Mouse (Mus musculus) kidney, adult 8-10 months (tissue): Measurements from ENCODE around the gene Rft1.
A peak's percentile ranks its signal among the peaks of the same experiment; 100 is the strongest.

Experiments used
- DNase-seq, 2 experiments: peaks; one replicate each; pipeline ENCODE4 v3.0.0; 2022

The Rft1 gene

DNA sequence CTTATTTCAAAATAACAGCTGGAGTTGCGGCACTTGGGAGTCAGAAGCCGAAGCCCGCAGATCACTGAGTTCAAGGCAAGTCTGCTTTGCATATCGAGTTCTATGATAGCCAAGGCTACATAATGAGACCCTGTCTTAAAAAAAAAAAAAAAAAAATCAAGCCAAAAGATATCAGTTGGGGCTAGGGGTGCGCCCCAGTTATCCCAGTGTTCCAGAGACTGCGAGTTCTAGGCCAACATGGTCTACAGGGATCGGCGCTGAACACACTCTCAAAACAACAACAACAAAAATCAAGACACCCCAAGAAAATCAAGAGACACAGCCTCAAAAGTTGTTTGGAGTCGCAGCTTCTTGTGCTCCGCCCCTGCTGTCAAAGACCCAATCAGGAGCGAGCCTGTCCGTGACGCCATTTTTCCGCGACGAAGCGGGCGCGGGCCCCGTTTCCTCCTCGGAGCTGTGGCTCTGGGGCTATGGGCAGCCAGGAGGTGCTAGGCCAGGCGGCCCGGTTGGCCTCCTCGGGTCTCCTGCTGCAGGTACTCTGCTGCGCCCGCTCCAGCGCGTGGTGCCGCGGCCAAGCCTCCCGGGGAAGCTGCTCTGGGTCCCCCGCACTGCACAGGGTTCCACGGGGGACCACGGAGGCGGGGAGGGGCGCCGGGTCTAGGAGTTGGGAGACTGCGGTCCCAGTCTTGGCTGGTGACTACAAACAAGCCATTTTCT, at the start of gene Rft1:
Gene Rft1 (plus strand): TSS at position 418 of the 717 bp plus-strand sequence.
- peak; percentile 95 to 98 for DNase-seq

DNA sequence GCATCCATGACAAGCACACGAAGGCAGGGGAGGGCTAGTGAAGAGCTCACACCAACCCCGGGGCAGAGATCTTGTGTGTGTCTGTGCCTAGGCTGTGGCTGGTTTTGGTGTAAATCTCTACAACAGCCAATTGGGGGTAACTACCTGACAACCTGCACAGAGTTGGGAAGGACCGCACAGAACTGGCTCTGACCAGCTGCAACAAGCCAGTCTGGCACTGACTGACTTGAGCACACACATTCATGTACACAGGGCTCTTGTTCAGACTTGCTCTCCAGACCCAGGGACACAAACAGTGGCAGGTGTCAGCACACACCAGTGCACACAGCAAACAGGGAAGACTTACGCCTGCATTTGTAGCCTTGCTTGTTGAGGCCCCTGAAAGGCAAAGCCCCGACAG, 47.3 kb upstream of the Rft1 start:
- DNase-seq: no peak

DNA sequence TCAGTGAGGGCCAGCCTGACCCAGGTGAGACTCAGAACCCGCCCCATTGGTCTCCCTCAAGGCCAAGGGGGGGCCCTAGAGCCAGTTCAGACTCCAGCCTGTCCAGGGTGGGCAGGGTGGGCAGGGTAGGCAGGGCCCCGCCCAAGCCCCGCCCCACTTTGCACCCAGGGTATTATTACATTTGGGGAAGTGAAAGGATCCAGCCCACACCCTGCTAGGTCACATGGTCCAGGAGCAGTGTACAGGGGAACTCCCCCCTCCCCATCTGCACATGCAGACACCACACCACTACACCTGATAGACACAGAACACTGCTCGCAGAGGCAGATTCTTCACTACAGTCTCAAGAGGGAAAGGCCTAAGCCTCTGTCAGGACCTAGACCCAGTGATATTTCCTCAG, 46.5 kb upstream of the Rft1 start:
- no peak for DNase-seq

DNA sequence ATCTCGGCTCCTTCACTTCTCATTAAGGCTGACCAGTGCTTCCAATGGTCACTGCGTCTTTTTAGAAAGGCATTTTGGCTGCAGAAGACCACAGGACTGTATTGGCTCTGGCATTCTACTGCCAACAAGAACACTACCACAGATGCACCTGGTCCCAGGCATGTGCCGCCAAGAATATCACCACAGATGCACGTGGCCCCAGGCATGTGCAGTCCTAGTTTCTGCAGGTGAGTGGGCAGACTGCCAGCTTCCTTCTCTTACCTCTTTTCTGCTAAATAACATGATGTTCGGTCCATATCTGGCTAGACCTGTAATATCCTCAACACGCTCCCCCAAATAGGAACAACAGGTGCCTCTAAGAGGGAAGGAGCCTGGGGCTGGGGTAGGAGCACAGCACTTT, 46.0 kb upstream of the Rft1 start:
- DNase-seq: no peak

DNA sequence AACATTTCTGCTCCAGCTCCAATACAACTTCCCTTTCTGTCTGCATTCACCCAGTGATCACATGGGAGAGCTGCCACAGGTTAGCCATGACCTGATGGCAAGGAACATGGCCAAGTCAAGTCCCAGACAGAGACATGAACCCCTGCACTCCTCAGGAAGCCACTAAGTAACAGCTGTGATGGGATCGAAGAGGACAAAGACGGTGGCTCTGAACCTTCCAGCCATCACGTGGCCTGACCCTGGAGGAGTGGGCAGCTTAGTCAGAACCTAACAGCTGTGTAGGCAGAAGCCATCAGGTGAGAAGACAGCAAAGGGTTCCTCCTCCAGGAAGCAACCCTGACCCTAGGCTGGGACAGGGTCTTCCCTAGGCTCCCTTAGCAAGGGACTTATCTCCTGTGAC, 44.7 kb upstream of the Rft1 start:
- no peak for DNase-seq

DNA sequence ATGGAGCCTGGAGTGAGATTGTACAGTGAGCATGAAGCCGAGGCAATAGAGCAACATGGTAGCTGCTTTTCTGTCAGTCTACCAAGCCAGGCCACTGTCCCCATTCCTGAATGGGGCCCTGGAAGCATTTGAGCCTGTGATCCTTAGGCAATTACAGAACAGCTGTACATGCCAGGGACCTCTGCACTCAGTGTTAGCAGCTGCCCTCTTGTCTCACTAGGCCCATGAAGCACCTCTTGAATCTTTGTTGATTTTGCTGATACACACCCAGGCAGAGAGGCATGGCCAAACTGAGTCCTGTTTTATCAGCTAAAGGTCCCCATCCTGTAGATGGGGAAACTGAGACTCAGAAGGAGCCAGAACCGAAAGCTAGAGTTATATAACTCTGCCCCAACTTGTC, 43.9 kb upstream of the Rft1 start:
- no peak for DNase-seq

DNA sequence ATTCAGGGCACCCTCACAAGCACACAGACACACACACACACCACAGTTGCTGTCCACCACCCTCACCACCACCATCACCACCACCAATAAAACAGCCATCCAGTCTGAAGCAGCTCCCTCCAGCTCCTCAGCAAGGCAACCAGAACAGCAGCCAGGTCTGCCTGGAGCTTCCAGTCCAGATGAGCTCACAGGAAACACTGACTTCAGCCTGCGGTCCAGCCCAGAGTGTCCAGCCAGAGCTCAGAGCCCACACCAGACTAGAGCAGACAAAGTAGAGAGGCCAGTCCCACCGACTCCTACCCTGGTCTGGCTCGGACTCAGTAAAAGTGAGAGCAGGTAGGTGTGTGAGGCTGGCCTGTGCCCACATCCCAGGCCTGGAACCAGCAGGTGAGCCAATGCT, 43.2 kb upstream of the Rft1 start:
- DNase-seq: no peak

DNA sequence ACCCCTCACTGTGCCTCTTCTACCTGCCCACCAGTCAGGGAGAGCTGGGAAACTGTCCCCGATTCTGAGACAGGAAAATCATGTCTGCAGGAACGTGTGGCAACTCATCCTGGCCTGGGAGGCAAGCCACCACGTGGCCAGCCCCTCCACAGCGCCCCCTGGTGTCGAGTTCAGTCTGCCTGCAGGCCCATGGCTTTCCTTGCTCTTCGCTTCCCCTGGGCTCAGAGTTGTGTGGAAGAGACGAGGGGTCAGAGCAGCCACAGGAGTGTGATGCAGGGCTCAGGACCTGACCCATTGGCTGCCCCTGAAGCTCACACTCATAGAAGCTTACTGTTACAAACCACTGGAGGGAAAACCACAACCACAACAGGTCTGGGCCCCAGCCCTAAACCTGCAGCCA, 41.6 kb upstream of the Rft1 start:
- peak in 1 of 2 experiments; percentile 72 for DNase-seq

DNA sequence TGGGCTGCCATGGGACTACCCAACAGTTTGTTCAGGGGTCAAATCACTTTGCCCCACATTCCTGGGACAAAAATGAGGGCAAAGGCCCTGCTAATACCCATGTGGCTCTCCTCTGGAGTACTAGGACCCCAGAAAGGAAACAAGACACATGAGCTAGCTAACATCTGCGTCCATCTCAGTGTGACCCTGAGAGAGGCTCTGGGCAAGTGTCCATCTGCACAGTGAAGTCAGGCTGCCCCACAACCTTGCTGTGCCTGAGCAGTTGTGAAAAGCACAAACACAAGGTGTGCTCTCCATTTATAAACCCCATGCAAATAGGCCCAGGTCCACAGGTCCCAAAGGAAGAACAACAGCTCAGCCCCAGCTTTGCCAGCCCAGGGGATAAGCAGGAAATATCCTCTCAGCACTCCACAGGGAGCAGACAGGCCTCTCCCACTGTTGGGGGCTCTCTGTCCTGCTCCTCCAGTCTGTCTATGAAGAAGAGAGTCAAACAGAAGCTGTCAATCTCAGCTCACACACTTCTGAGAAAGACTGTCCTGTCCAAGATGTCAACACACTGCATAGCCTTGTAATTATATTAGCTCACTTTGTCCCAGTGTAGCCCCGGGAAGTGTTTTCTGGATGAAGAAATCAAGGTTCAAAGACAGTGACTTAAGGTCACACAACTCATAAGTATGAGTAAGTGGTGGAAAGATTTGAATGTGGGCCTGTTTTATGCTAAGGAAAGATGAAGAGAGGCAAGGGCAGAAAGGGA, 41.0 kb upstream of the Rft1 start:
- no peak for DNase-seq

DNA sequence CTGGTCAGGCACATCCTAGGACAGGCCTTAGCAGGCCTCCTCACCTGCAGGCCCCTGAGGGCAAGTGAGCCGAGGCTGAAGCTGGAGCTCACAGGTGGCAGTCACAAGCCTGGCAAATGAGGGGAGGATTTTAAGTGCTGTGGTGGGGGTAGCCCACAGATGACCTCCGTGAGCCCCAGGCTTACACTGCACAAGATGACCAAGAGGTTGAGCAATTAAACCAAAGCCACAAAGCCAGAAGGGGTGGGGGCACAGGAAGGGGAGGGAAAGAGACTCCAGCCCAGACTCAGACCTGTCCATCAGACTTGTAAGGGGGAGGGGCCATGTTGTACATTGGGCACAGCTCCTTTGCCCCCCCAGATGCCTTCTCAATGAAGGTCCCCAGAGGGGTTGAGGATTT, 37.4 kb upstream of the Rft1 start:
- DNase-seq: no peak

DNA sequence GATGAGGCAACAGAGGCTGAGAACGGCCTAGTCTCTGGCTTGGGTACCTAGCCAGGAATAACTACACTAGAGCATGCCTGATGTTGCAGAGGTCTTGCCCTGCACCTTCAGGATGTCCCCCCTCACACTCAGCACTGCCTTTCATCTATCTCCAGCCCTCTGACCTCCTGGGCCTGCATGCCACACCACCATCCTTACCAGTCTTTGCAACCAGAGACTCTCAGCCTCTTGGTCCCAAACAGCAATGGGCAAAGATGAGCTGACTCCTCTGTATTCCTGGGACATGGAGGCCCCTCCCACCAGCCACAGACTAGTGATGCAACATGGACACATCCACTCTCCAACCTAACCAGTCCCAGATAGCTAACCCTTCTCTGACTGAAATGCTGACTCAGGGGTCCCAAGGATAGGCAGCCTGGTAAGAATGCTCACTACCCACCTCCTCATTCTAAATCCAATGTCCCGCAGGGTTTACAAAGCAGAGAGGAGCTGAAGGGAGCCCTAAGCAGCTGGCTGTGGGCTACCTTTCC, 35.3 kb upstream of the Rft1 start:
- no peak for DNase-seq

DNA sequence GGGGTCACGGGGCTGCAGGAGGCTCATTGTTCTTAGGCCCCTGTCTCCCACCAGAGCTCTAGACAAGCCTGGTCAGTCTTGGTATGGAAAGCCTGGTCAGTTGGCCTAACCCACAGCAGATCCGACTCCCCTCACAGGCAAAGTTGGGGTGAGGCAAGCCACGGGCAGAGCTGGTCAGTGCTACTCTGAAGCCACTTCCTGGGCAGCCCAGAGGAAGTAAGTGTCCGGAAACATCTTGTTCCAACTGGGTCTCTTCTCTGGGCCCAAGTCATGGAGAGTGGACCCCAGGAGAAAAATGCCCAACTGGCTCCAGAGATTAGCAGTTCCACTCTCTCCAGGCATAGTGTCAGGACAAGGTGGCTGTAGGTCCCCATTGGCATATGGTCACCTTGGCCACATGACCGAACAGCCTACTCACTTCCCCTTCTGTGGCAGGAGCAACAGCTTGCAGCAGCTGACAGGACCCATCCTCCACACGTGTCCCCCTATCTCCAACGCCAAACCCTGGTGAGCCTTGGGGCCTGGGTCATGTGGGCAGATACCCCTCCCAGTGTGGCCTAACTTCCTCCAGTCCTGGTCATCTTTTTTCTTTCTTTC, 34.1 kb upstream of the Rft1 start:
- DNase-seq: no peak

DNA sequence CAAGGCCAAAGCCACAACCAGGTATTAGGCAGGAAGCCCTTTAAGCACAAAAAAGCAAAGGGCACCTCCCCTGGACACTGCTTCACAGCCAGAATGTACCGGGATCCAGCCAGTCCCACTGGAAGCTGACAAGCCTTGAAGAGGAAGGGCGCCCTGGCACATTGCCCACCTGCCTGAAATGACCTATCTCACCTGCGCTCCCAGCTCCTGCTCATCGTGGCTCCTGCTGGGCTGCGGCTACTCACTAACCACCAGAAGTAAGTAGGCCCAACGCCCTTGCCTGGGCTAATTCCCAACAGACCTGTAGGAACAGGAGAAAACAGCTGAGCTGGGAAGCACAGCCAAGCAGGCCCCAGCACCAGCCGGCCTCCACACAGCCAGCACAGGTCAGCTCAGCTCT, 32.0 kb upstream of the Rft1 start:
- peak; percentile 80 to 84 for DNase-seq

DNA sequence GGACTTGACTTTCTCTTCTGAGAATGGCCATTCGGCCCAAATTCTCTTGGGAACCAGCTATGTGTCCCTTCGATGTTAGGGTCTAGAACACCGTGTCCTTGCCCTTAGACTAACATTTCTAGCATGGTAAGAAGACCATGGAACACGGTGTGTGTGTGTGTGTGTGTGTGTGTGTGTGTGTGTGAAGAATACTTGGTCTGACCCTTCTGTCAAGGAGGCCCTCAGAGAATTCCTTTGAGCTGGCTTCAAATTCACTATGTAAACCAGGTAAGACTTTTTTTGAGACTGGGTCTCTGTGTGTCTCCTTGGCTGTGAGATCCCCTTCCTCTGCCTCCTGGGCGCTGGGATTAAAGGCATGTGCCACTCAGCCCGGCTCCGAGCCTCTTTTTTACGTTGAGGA, 31.6 kb upstream of the Rft1 start:
- no peak for DNase-seq

DNA sequence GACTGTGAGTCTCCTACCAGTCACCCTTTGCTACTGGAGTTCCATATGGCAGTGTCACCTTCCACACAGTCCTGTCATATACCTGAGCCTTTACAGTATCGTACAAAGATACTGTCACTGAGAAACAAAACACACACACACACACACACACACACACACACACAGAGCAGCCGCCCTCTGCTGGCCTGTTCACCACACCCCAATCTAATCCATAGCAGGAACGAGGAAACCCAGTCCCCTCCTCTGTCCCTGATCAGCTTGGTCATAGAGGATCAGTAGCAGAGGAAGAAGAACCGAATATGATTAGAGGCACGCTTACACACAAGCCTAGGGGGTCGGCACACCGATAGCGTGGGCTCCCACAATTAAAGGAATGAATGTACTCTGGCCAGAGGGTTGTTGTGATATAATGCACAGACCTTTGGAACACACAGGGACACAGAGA, 29.9 kb upstream of the Rft1 start:
- DNase-seq: no peak

DNA sequence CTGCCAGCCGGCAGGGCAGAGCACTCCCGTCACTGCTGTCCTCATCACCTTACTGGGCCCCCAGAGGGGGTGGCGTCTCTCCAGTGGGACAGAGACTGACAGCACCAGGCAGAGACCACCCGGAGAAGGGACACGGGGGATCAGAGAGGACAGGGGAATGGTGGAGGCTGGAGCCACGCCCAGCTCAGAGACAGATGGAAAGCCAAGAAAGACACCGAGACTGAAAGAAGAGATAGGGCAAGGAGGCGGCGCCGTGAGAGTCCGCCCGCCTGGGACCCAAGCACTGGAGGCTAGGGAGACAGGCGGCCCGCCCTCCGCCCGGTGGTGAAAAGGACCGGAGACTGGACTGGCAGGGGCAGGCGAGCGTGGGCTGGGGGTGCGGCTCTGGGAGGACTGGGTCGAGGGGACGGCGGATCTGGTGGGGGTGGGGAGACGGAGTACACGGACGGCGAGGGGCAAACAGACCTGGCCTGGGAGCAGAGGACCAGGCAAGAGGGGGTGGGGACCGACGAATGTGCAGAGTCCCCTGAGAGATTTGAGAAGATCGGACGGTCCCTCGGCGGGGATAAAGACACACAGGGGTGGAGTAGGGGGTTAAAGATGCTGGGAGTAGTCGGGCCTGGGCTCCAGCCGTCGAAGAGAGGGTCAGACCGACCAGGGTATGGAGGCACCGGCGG, 28.9 kb upstream of the Rft1 start:
- DNase-seq: peak in 1 of 2 experiments; percentile 54

DNA sequence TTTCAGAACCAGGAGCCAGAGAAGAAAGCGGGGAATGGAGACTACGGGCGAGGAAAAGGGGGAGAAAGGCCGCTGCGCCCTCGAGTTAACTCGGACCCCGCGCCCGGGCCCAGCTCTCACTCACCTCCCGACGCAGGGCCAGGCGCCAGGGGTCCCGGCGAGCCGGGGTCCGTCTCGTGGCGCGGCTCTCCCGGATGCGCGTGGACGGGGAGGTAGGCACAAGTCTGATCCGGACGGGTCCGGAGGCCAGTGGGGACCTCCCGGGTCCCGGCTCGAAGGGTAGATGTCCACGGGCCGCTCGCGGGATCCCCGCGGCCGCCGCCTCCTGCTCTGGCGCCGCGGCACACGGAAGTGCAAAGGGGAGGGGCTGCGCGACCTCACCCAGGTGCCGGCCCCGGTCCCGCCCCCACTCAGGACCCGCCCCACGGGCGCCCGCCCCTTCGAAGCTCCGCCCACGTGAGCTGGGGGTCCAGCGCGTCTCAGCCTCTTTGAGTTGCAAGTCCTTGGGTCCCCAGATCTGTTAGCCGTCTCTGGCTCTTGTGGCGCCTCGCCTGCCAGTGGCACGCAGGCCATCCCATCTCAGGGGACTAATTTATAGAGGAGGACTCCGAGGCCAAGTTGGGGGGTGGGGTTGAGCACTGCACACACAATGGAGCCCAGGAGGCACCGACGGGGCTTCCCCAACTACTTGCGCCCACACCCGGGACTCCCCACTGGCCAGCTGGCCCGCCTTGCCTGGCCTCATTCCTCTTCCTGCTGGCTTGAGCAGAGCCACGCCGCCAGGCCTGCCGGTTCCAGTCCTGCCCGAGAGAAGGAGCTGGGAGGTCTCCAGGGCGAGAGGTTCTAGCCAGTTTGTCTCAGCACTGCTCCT, 28.1 kb upstream of the Rft1 start, which contains the start of gene Prkcd:
Gene Prkcd (minus strand): TSS at position 355 of the 871 bp plus-strand sequence.
- peak; percentile 80 to 87 for DNase-seq

DNA sequence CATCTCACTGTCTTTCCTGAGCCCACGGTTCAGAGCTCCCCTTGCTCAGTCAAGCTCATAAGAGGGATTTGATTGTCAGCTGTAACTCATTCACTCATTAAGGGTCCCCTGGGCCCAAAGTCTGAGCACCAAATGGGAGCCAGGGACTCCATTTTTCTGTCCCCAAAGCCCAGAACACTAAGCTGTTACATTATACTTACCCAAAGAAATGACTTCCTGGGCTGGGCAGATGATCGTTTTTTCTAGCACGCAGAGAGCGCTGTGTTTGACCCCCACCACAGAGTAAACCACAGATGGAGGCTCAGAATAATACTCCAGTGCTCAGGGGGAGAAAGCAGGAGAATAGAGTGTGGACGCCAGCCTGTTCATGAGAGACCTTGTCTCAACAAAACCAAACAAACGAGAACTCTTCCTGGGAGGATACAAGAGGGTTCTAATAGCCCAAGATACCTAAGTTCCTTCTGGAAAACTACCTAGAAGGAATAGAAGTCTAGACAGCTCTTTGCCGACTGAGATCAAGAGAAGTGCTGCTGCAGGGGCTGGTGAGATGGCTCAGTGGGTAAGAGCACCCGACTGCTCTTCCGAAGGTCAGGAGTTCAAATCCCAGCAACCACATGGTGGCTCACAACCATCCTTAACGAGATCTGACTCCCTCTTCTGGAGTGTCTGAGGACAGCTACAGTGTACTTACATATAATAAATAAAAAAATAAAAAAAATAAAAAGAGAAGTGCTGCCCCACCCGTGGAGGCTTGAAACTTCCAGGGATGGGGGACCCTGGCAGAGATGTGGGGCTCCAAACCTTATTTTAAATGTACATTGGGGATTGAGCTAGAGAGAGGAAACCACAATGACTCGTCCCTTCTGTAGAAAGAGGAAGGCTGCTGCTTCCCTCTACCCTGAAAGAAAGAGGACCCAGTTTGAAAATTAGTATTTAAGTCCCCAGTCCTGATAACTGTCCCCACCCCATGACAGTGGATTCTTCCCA, 27.1 kb upstream of the Rft1 start:
- DNase-seq: no peak

DNA sequence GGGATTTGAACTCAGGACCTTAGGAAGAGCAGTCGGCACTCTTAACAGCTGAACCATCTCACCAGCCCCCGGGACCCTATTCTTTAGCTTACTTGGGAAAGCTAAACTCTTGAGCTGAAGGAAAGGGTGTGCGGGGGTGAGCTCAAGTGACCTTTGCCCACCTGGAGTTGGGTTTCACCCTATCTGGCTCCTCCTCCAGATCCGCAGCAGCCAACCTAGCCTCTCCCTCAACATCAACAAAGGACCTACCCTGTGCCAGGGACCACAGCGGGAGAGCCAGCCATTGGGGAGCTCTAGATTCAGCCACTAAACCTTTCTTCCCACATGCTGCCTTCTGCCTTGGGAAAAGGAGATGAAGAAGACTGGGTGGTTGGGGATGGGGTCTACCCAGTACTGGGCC, 25.9 kb upstream of the Rft1 start:
- no peak for DNase-seq

DNA sequence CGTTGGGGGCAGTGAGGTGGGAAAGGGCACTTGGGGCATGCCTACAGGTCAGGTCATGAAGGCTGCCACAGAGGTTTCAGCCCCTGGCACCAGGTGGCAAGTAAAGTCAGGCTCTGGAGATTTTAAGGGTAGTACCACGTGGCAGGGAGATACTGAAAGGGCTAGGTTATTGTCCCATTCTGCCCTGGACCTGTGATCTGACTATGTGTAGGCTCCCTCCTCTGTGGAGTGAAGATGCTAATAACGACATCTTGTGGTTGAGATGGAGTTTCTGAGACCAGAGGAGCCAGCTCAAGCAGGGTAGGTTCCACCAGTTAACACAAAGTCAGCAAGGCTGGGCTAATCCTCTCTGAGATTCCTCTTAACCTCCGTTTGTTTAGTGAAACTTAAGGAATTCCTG, 24.3 kb upstream of the Rft1 start:
- DNase-seq: no peak
